Mouse (Mus musculus): Measurements from ENCODE around the gene Trim8. TPM values are rescaled to one million over a fixed set of nuclear protein-coding genes. Genes with fewer than 3 reads are reported as not detected.

The Trim8 gene
- 31.2 and 39.2 TPM in 2 replicates for polyA plus RNA-seq (2012; rRNA removed)

GRCm38 (mm10) chr19:46501401-46502068 is at the start of gene Trim8:
Gene Trim8 (plus strand): TSS chr19:46501702.

Other genes starting within 250 kb of the Trim8 start
- gene Nfkb2, start 197.4 kb upstream of the Trim8 start, polyA plus RNA-seq (2012; rRNA removed) = 3.2 and 3.3 TPM in 2 replicates
- 386 and 422 TPM in 2 replicates for gene Psd, start 174.5 kb upstream of the Trim8 start, polyA plus RNA-seq (2012; rRNA removed)
- 30.4 and 34.5 TPM in 2 replicates for gene Fbxl15, start 173.5 kb upstream of the Trim8 start, polyA plus RNA-seq (2012; rRNA removed)
- 257 and 259 TPM in 2 replicates for gene Cuedc2, start 163.0 kb upstream of the Trim8 start, polyA plus RNA-seq (2012; rRNA removed)
- 15.7 and 20.4 TPM in 2 replicates for gene Mfsd13a, start 160.6 kb upstream of the Trim8 start, polyA plus RNA-seq (2012; rRNA removed)
- gene 2310034G01Rik, start 151.4 kb upstream of the Trim8 start, polyA plus RNA-seq (2012; rRNA removed) = 1.6 and 2.1 TPM in 2 replicates
- gene Actr1a, start 106.0 kb upstream of the Trim8 start, polyA plus RNA-seq (2012; rRNA removed) = 237 and 248 TPM in 2 replicates
- 14.1 and 14.5 TPM in 2 replicates for gene Sufu, start 104.8 kb upstream of the Trim8 start, polyA plus RNA-seq (2012; rRNA removed)
- gene Arl3, start 71.5 kb downstream of the Trim8 start, polyA plus RNA-seq (2012; rRNA removed) = 214 and 225 TPM in 2 replicates
- gene Sfxn2, start 71.7 kb downstream of the Trim8 start, polyA plus RNA-seq (2012; rRNA removed) = 12.6 and 13.3 TPM in 2 replicates
- gene Wbp1l, start 97.4 kb downstream of the Trim8 start, polyA plus RNA-seq (2012; rRNA removed) = 27.9 and 29.8 TPM in 2 replicates
- not detected in 2 replicates for gene Cyp17a1, start 171.5 kb downstream of the Trim8 start, polyA plus RNA-seq (2012; rRNA removed)
- 12.8 and 13.4 TPM in 2 replicates for gene Borcs7, start 188.2 kb downstream of the Trim8 start, polyA plus RNA-seq (2012; rRNA removed)
- gene As3mt, start 205.8 kb downstream of the Trim8 start, polyA plus RNA-seq (2012; rRNA removed) = 14.0 TPM in 2 replicates

Data from central nervous system, embryonic 18 days (tissue).